Mouse (Mus musculus): Measurements from ENCODE around the gene Kcnd3.

The Kcnd3 gene

DNA sequence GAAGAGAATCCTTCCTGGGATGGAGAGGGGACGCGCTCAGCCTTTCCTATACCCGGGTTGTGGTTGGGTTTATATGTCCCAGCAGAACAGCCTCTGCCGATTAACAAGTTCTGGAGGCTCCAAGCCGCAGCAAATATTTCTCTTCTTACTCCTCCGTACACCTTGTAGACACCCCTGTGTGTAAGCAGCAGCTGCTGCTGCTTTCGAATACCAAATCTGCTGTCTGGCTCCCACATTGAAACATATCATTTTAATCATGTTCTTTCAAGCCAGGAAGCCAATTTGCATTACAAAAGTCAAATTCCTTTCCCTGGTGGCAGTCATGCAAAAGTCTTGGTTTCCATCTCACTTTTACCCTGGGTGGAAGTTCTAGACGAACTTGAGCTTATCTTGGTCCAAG is 76.7 kb downstream of the Kcnd3 start:
- DNase-seq (ENCODE audit: low spot score) = no peak

GRCm38 (mm10) chr3:105529700-105530099 is 77.6 kb downstream of the Kcnd3 start:
- DNase-seq (ENCODE audit: low spot score) = no peak

GRCm38 (mm10) chr3:105530363-105531130 is 78.4 kb downstream of the Kcnd3 start:
- no peak for DNase-seq (ENCODE audit: low spot score)

- DNase-seq (ENCODE audit: low spot score) = no peak
Measured at GRCm38 (mm10) chr3:105538406-105538805, 86.3 kb downstream of the Kcnd3 start.

- DNase-seq (ENCODE audit: low spot score) = peak; percentile 20
Measured at GRCm38 (mm10) chr3:105538819-105539607, 86.9 kb downstream of the Kcnd3 start.

- no peak for DNase-seq (ENCODE audit: low spot score)
Measured at GRCm38 (mm10) chr3:105542741-105543140, 90.6 kb downstream of the Kcnd3 start.

- DNase-seq (ENCODE audit: low spot score) = no peak
Measured at GRCm38 (mm10) chr3:105544106-105544505, 92.0 kb downstream of the Kcnd3 start.

GRCm38 (mm10) chr3:105546611-105547071 is 94.5 kb downstream of the Kcnd3 start:
- no peak for DNase-seq (ENCODE audit: low spot score)

DNA sequence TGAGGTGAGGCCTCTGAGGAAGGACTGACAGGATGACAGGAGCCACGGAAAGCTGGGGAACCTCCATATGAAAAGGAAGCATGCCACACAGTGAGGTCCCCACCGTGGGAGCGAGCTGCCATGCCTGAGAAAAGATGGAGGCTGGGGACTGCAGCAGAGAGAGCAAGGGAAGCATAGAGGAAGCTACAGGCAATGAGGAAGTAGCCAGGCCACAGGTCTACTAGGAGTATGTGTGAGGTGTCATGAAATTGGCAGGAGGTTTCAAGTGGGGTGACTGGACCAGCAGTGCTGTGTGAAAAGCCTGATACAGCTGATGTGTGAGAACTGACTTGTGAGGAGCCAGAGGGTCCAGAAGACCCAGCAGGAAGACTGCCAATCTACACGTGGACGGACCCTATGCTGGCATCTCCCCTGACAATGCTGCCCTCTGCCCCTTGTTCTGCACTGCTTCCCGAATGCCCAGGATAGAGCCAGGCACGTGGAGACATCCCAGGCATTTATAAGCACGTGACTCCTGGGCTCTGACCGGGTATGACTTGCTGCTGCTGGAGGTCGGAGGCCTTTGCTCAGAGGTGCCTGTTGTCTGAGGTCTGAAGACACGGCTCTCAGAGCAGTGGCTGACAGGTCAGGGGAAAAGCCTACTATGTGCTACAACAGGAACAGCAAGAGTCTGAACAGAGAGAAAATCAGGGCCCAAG is 96.1 kb downstream of the Kcnd3 start:
- DNase-seq (ENCODE audit: low spot score) = no peak

GRCm38 (mm10) chr3:105559456-105559855 is 107.3 kb downstream of the Kcnd3 start:
- no peak for DNase-seq (ENCODE audit: low spot score)

DNA sequence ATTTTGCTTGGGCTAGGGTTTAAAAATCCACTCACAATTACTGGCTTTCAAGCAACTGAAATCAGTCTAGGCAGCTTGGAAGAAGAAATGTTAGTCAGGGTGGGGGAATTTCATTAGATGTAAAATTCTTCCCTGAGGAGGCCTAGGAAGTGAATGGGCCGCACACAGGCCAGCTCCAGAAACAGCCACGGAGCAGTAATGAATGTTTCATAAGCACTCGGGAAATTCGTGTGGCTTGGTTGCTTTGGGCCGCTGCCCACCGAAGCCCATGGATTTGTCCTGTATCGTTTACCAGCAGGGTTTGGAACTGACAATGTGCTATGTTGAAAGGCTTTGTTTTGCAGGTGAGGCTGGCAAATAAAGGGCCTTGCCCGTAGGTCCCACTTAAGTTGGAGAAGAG is 114.8 kb downstream of the Kcnd3 start:
- no peak for DNase-seq (ENCODE audit: low spot score)

DNA sequence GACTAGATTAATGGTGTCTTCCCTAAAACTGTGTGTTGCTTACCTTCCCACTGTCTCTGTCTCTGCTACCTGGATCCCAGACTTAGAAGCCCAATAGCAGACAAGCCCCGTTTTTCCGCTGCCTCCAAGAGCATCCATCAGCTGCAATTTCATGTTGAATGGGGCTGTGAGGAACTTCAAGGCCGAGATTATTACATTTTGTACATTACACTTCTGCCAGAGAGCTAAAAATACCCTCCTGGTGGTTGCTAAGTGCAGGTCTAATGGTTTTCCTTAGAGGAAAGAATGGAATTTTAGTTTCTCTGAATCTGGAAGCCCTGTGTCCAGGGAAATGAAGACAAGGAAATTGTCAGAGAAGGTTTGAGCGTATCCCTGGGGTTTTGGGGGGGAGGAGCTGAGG is 115.3 kb downstream of the Kcnd3 start:
- DNase-seq (ENCODE audit: low spot score) = no peak

DNA sequence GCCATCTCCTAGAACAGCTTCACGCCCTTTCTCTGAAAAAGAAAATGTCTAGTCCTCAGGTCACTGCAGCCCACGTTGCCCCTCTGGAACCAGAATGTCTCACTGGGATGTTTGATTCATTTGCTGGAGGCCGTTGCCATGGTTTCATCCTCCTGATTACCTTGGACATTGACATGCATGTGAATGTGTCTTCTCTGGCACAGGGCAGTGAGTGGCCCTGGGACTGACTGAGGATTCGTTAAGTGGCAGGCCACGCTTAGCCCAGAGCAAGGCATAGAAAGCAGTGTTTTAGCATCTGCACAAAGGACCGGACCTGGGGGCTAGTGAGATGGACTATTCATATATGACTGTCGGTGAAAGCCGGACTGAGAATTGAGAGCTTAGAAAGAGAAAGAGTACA is 116.3 kb downstream of the Kcnd3 start:
- DNase-seq (ENCODE audit: low spot score) = no peak

DNA sequence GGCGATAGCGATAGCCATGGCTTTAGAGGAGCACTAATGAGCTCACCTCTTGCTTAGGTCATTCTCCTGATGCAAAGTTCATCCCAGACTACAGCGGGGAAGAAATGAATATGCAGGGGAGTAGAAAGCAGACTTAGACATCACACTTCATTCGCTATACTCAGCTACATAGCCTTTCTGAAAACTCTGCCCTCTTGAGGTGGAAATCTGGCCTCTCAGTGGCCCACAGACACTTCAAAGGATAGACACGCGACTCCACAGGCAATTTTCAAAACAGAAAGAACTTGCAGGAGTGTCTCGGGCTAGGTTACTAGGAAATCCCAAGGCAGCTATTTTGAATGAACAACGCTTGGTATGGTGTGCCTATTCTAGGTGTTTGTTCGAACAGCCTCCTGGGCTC is 116.7 kb downstream of the Kcnd3 start:
- no peak for DNase-seq (ENCODE audit: low spot score)

GRCm38 (mm10) chr3:105569310-105569752 is 117.2 kb downstream of the Kcnd3 start:
- DNase-seq (ENCODE audit: low spot score) = no peak

GRCm38 (mm10) chr3:105569950-105570349 is 117.8 kb downstream of the Kcnd3 start:
- no peak for DNase-seq (ENCODE audit: low spot score)

- DNase-seq (ENCODE audit: low spot score) = no peak
Measured at GRCm38 (mm10) chr3:105570818-105571217, 118.7 kb downstream of the Kcnd3 start.

DNA sequence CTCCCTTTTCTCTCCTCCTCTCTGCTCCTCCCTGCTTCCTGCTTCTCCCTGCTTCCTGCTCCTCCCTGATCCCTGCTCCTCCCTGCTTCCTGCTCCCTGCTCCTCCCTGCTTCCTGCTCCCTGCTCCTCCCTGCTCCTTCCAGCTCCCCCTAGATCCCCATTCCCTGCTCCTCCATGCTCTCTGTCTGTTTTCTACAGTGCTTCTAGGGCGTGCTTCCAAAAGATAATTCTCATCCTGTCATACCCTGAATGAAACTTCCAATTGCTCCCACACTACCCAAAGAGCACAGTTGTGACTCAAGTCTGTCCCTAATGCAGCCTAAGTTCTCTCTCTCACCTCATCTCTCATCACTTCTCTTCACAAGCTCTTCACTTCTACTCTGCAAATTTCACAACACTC is 119.8 kb downstream of the Kcnd3 start:
- no peak for DNase-seq (ENCODE audit: low spot score)

GRCm38 (mm10) chr3:105573156-105573555 is 121.0 kb downstream of the Kcnd3 start:
- no peak for DNase-seq (ENCODE audit: low spot score)

DNA sequence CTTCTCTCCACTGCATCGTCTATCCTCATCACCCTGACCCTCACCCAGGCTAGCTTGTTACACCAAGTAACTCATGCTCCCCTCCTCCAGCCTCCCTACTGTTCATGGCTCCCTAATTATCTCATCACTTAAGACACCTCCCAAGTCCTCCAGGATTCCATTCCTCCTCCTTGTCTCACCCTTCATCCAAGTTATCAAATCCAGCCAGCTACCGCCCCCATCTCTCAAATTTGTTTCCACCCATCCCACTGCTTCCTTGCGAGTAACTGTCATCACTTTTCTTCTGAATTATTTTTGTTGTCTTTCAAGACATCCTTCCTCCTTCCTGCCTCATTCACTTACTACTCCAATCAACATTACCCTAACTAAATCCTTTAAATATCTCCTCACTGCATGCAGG is 126.2 kb downstream of the Kcnd3 start:
- DNase-seq (ENCODE audit: low spot score) = no peak

DNA sequence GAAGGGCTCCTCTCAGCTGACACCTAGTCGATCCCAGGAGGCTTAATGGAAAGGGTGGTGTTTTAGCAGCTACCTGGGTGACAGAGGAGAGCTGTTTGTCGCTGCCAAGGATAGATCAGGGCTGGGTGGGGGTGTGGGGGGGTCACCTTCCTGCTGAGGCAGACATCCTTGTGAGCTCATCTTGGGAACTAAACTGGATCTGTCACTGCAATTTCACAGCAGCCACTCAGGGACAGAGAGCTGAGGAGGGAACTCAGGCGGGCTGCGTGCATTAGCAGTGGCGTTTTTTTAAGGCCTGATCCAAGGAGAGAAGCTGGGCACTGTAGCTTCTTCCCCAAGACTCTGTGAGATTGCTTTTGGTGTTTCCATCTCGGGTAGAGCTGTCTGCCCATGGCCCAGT is 129.0 kb downstream of the Kcnd3 start:
- DNase-seq (ENCODE audit: low spot score) = no peak

GRCm38 (mm10) chr3:105585734-105586159 is 133.6 kb downstream of the Kcnd3 start:
- DNase-seq (ENCODE audit: low spot score) = no peak

Measured in ovary, postnatal 36 days (tissue).